Mouse (Mus musculus) forebrain, embryonic 16.5 days (tissue): ENCODE results near the gene Actg1. TPM values are rescaled to one million over a fixed set of nuclear protein-coding genes. Genes with fewer than 3 reads are reported as not detected.

Source experiments
- ATAC-seq: fragments of 200-750 bp; cut with Nextera tagmentation; 2 replicates; pipeline ENCODE4 v1.8.0; 2017; ENCODE audit warnings: mild to moderate bottlenecking, moderate library complexity
- H3K27ac ChIP-seq: fragments of 300-500 bp; sonication (generic); 2 replicates; pipeline ENCODE4 v1.5.1; 2014; ENCODE audit warnings: low read length, control low read depth
- H3K27me3 ChIP-seq: fragments of 300-500 bp; sonication (generic); replicated peaks from 2 replicates; pipeline ENCODE4 v1.6.1; 2014; ENCODE audit warnings: low read length; ENCODE audit not compliant: control insufficient read depth, insufficient read depth
- H3K36me3 ChIP-seq: fragments of 300-500 bp; sonication (generic); 2 replicates; pipeline ENCODE4 v1.6.1; 2014; ENCODE audit not compliant: control insufficient read depth, insufficient read depth
- H3K4me1 ChIP-seq: fragments of 300-500 bp; sonication (generic); replicated peaks from 2 replicates; pipeline ENCODE4 v1.6.1; 2014; ENCODE audit warnings: low read length; ENCODE audit not compliant: control insufficient read depth, insufficient read depth
- H3K4me2 ChIP-seq: fragments of 300-500 bp; sonication (generic); 2 replicates; pipeline ENCODE4 v1.6.1; 2014; ENCODE audit warnings: mild to moderate bottlenecking, low read length, control low read depth
- H3K4me3 ChIP-seq: fragments of 300-500 bp; sonication (generic); replicated peaks from 2 replicates; pipeline ENCODE4 v1.5.1; 2014; ENCODE audit warnings: mild to moderate bottlenecking, low read length, control low read depth
- H3K9ac ChIP-seq: fragments of 300-500 bp; sonication (generic); replicated peaks from 2 replicates; pipeline ENCODE4 v1.6.1; 2014; ENCODE audit warnings: low read depth, low read length, control low read depth
- H3K9me3 ChIP-seq: fragments of 300-500 bp; sonication (generic); 2 replicates; pipeline ENCODE4 v1.6.1; 2016; ENCODE audit warnings: low read length; ENCODE audit not compliant: control insufficient read depth
- WGBS: fragments of 180-500 bp; shearing (Covaris S2); extraction: QIAGEN DNeasy Blood & Tissue Kit; methylation state at CpG from one replicate; pipeline ENCODE4 v1.1.7; 2014; 5-methylcytosine and 5-hydroxymethylcytosine counted together
- microRNA-seq: library from miRNA; unstranded; fragments of <30 nt; microRNA quantifications from one replicate; pipeline ENCODE4, GENCODE M21; 2017
- polyA plus RNA-seq: library from polyadenylated mRNA; unstranded; fragments of >200 nt; fragmentation: Nextera tagmentation; extraction: Ambion mirVana; gene quantifications from 2 replicates; pipeline ENCODE4 v1.2.1, GENCODE M21; 2015

The Actg1 gene
- polyA plus RNA-seq, 1 experiment from 2014 or later, result 4,175 TPM

- Histone ChIP-seq H3K36me3 (no peaks in the 10 kb centered on the region), H3K4me1 (peaks cover 48% of the 10 kb centered on the region), H3K4me2 (no peak overlapping the region), H3K27me3 (no peaks in the 10 kb centered on the region), H3K4me3 (no peak overlapping the region), H3K9ac (no peak overlapping the region), H3K27ac (no peak overlapping the region), H3K9me3 (no peaks in the 10 kb centered on the region)
- ATAC-seq, result no peak
- 94% methylated on average over 20 of the region's 21 CpGs for WGBS
Observed at GRCm38 (mm10) chr11:120303559-120304349, 44.6 kb downstream of the Actg1 start.

DNA sequence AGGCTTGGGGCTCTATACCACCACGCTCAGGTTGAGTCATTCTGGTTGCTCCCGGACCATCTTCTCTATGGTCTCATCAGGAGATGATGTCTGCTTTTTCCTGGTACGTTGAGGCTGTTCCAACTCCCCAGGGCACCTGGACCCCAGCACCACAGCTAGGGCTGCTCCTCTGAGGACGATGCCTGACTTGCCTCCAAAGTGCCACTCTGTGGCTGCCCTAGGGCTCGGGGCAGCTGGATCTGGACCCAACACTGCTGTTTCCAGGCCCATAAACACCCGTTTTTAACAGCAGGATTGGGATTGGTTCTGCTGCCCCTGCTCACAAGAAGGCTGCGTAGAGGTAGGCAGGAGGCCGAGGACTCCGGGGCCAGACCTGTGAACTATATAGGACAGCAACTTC is 45.2 kb downstream of the Actg1 start:
- Histone ChIP-seq H3K4me1 (peaks cover 45% of the 10 kb centered on the region), H3K4me3 (no peak overlapping the region), H3K27me3 (no peaks in the 10 kb centered on the region), H3K9ac (no peak overlapping the region), H3K9me3 (no peaks in the 10 kb centered on the region), H3K36me3 (no peaks in the 10 kb centered on the region), H3K27ac (no peak overlapping the region), H3K4me2 (no peak overlapping the region)
- 86% methylated on average over 9 of the region's 9 CpGs for WGBS
- ATAC-seq, result no peak

DNA sequence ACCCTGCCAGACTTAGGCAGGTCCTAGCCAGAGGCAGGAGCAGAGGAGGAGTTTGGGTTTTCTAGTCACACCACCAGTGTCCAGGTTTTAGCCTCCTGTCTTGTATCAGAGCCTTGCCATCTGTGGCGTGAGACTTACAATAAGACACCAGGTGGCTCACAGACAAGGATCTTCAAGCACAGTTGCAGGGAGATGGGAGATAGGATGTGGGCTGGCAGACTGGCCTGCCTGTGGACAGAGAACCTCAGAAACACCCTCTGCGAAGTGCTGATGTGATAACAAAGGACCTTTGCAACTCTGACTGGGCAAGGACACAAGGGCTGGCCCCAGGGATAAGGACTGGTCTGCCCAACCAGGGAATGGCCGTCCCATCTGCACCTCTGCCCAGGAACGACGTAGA is 48.9 kb downstream of the Actg1 start:
- Histone ChIP-seq H3K36me3 (no peaks in the 10 kb centered on the region), H3K4me1 (peaks cover 23% of the 10 kb centered on the region), H3K27me3 (no peaks in the 10 kb centered on the region), H3K9me3 (no peaks in the 10 kb centered on the region), H3K27ac (no peak overlapping the region), H3K9ac (no peak overlapping the region), H3K4me3 (no peak overlapping the region), H3K4me2 (no peak overlapping the region)
- ATAC-seq, result no peak
- WGBS, result 57% methylated on average over 5 of the region's 5 CpGs

- 74% methylated on average over 4 of the region's 4 CpGs for WGBS
- H3K9me3 ChIP-seq, result no peaks in the 10 kb centered on the region
- peaks cover 25% of the 10 kb centered on the region for H3K4me1 ChIP-seq
- H3K27ac ChIP-seq, result no peak overlapping the region
- no peak overlapping the region for H3K9ac ChIP-seq
- H3K36me3 ChIP-seq, result no peaks in the 10 kb centered on the region
- no peaks in the 10 kb centered on the region for H3K27me3 ChIP-seq
- no peak overlapping the region for H3K4me3 ChIP-seq
- no peak overlapping the region for H3K4me2 ChIP-seq
- no peak for ATAC-seq
Observed at GRCm38 (mm10) chr11:120298441-120299141, 49.8 kb downstream of the Actg1 start.

- H3K36me3 ChIP-seq, result no peaks in the 10 kb centered on the region
- H3K27ac ChIP-seq, result no peak overlapping the region
- no peak for ATAC-seq
- no peaks in the 10 kb centered on the region for H3K27me3 ChIP-seq
- H3K4me2 ChIP-seq, result no peak overlapping the region
- H3K4me3 ChIP-seq, result no peak overlapping the region
- 77% methylated on average over 7 of the region's 7 CpGs for WGBS
- H3K4me1 ChIP-seq, result peaks cover 31% of the 10 kb centered on the region
- H3K9me3 ChIP-seq, result no peaks in the 10 kb centered on the region
- no peak overlapping the region for H3K9ac ChIP-seq
Observed at GRCm38 (mm10) chr11:120297767-120298166, 50.6 kb downstream of the Actg1 start.

- H3K27me3 ChIP-seq, result no peaks in the 10 kb centered on the region
- no peaks in the 10 kb centered on the region for H3K36me3 ChIP-seq
- H3K4me2 ChIP-seq, result no peak overlapping the region
- H3K4me1 ChIP-seq, result peaks cover 28% of the 10 kb centered on the region
- peak; percentile 27; the same call in 1 of the 2 replicates for ATAC-seq
- H3K27ac ChIP-seq, result no peak overlapping the region
- H3K9me3 ChIP-seq, result no peaks in the 10 kb centered on the region
- no peak overlapping the region for H3K4me3 ChIP-seq
- WGBS, result 49% methylated on average over 13 of the region's 13 CpGs
- no peak overlapping the region for H3K9ac ChIP-seq
Observed at GRCm38 (mm10) chr11:120296305-120297144, 51.8 kb downstream of the Actg1 start.

Small RNA genes within 50 kb of the gene (microRNA-seq; reads per million reads assigned to microRNA genes)
- not detected for gene Gm23419
- 3.9 reads per million, percentile 16 among the genes with 10 or more reads in this experiment for gene Mir6935

Other genes starting within 250 kb of the Actg1 start
- 16.6 and 21.7 TPM in 2 replicates for gene Tepsin, start 249.8 kb downstream of the Actg1 start, polyA plus RNA-seq
- 49.4 and 53.3 TPM in 2 replicates for gene Ndufaf8, start 249.6 kb downstream of the Actg1 start, polyA plus RNA-seq
- gene Slc38a10, start 197.2 kb downstream of the Actg1 start, polyA plus RNA-seq, result 106 and 110 TPM in 2 replicates
- gene Bahcc1, start 115.6 kb downstream of the Actg1 start, polyA plus RNA-seq, result 14.5 and 14.8 TPM in 2 replicates
- gene Fscn2, start 13.0 kb upstream of the Actg1 start, polyA plus RNA-seq, result 1.3 and 1.5 TPM in 2 replicates
- gene Faap100, start 30.2 kb upstream of the Actg1 start, polyA plus RNA-seq, result 72.7 and 95.3 TPM in 2 replicates
- gene Nploc4, start 89.2 kb upstream of the Actg1 start, polyA plus RNA-seq, result 32.0 and 32.1 TPM in 2 replicates
- gene Tspan10, start 94.1 kb upstream of the Actg1 start, polyA plus RNA-seq, result not detected in 2 replicates
- gene Pde6g, start 105.0 kb upstream of the Actg1 start, polyA plus RNA-seq, result 0.32 TPM in 1 of 2 replicates, not detected in the other
- gene Oxld1, start 109.5 kb upstream of the Actg1 start, polyA plus RNA-seq, result 9.7 and 9.9 TPM in 2 replicates
- gene Ccdc137, start 109.6 kb upstream of the Actg1 start, polyA plus RNA-seq, result 26.2 and 31.2 TPM in 2 replicates
- 45.5 and 56.4 TPM in 2 replicates for gene Arl16, start 119.1 kb upstream of the Actg1 start, polyA plus RNA-seq
- gene Mrpl12, start 136.1 kb upstream of the Actg1 start, polyA plus RNA-seq, result 107 and 119 TPM in 2 replicates
- gene Slc25a10, start 143.3 kb upstream of the Actg1 start, polyA plus RNA-seq, result 26.5 and 29.5 TPM in 2 replicates
- 0.43 TPM in 1 of 2 replicates, not detected in the other for gene Gcgr, start 182.2 kb upstream of the Actg1 start, polyA plus RNA-seq
- gene Mcrip1, start 201.2 kb upstream of the Actg1 start, polyA plus RNA-seq, result 222 and 241 TPM in 2 replicates
- gene Ppp1r27, start 202.6 kb upstream of the Actg1 start, polyA plus RNA-seq, result not detected in 2 replicates
- gene P4hb, start 224.7 kb upstream of the Actg1 start, polyA plus RNA-seq, result 238 and 265 TPM in 2 replicates
- 477 and 485 TPM in 2 replicates for gene Arhgdia, start 233.1 kb upstream of the Actg1 start, polyA plus RNA-seq
- gene Alyref, start 249.8 kb upstream of the Actg1 start, polyA plus RNA-seq, result 287 and 320 TPM in 2 replicates
- 178 and 192 TPM in 2 replicates for gene Anapc11, start 249.9 kb upstream of the Actg1 start, polyA plus RNA-seq